Mouse (Mus musculus) myocyte (in vitro differentiated cells): ENCODE data around the gene Hist1h1t. TPM values are rescaled to one million over a fixed set of nuclear protein-coding genes. Genes with fewer than 3 reads are reported as not detected.

Experiments used
- H3K27me3 ChIP-seq: one replicate; pipeline ENCODE4 v1.6.1; 2011; ENCODE audit not compliant: control insufficient read depth, insufficient read depth, insufficient read length
- H3K36me3 ChIP-seq: one replicate; pipeline ENCODE4 v1.6.1; 2011; ENCODE audit not compliant: control insufficient read depth, insufficient read depth
- H3K4me2 ChIP-seq: one replicate; pipeline ENCODE4 v1.6.1; 2011; ENCODE audit warnings: low read depth, control low read depth
- H3K4me3 ChIP-seq: one replicate; pipeline ENCODE4 v1.5.1; 2011; ENCODE audit warnings: mild to moderate bottlenecking, control low read depth, moderate library complexity
- H3K79me2 ChIP-seq: one replicate; pipeline ENCODE4 v1.6.1; 2011; ENCODE audit not compliant: control insufficient read depth, insufficient read depth
- H3ac ChIP-seq: one replicate; pipeline ENCODE4 v1.6.1; 2011; ENCODE audit not compliant: control insufficient read depth, insufficient read length
- CEBPB ChIP-seq: IDR thresholded peaks from 2 replicates; pipeline ENCODE4 v1.6.1; 2011; ENCODE audit warnings: mild to moderate bottlenecking, moderate library complexity; ENCODE audit not compliant: poor library complexity, insufficient read depth, severe bottlenecking
- E2F4 ChIP-seq: IDR thresholded peaks from one replicate; pipeline ENCODE4 v1.6.1; 2011; ENCODE audit warnings: mild to moderate bottlenecking, control low read depth, moderate library complexity; ENCODE audit not compliant: insufficient read depth
- MAX ChIP-seq: IDR thresholded peaks from one replicate; pipeline ENCODE4 v1.6.1; 2011; ENCODE audit warnings: low read depth, mild to moderate bottlenecking, control low read depth
- MYOD1 ChIP-seq, 3 experiments: IDR thresholded peaks; one replicate each; pipeline ENCODE4 v1.6.1; 2011; ENCODE audit warnings: control low read depth in 2 of 3, low read depth in 2 of 3, mild to moderate bottlenecking in 2 of 3, moderate library complexity in 1 of 3; ENCODE audit not compliant: insufficient read length in 2 of 3, control insufficient read depth in 1 of 3
- MYOG ChIP-seq, 3 experiments: IDR thresholded peaks; one replicate each; pipeline ENCODE4 v1.6.1; 2011; ENCODE audit warnings: control low read depth in 2 of 3, low read depth in 2 of 3, mild to moderate bottlenecking in 2 of 3; ENCODE audit not compliant: insufficient read length in 2 of 3, control insufficient read depth in 1 of 3, insufficient read depth in 1 of 3
- POLR2A ChIP-seq: IDR thresholded peaks from one replicate; pipeline ENCODE4 v1.6.1; 2011; ENCODE audit warnings: low read depth, mild to moderate bottlenecking, control low read depth, moderate library complexity; ENCODE audit not compliant: insufficient read length
- POLR2AphosphoS2 ChIP-seq: IDR thresholded peaks from one replicate; pipeline ENCODE4 v1.6.1; 2011; ENCODE audit warnings: low read depth, control low read depth; ENCODE audit not compliant: insufficient read length
- REST ChIP-seq: IDR thresholded peaks from one replicate; pipeline ENCODE4 v1.6.1; 2011; ENCODE audit warnings: mild to moderate bottlenecking, control low read depth, moderate library complexity; ENCODE audit not compliant: insufficient read depth, insufficient read length
- SRF ChIP-seq: IDR thresholded peaks from one replicate; pipeline ENCODE4 v1.6.1; 2011; ENCODE audit warnings: low read depth; ENCODE audit not compliant: control insufficient read depth, insufficient read length
- TCF12 ChIP-seq: IDR thresholded peaks from one replicate; pipeline ENCODE4 v1.6.1; 2011; ENCODE audit warnings: mild to moderate bottlenecking, control low read depth; ENCODE audit not compliant: poor library complexity, insufficient read depth, severe bottlenecking
- TCF3 ChIP-seq: IDR thresholded peaks from one replicate; pipeline ENCODE4 v1.6.1; 2011; ENCODE audit warnings: low read depth, control low read depth; ENCODE audit not compliant: insufficient read length
- USF1 ChIP-seq: IDR thresholded peaks from one replicate; pipeline ENCODE4 v1.6.1; 2011; ENCODE audit warnings: low read depth, mild to moderate bottlenecking, control low read depth, moderate library complexity
- polyA plus RNA-seq: library from polyadenylated mRNA; unstranded; fragments of >200 nt; fragmentation: generic; extraction: Trizol; gene quantifications from one replicate; pipeline ENCODE4 v1.2.1, GENCODE M21; 2012; ENCODE audit warnings: missing spikeins

Hist1h1t gene
- polyA plus RNA-seq, 1 experiment: 0.05 TPM

DNA sequence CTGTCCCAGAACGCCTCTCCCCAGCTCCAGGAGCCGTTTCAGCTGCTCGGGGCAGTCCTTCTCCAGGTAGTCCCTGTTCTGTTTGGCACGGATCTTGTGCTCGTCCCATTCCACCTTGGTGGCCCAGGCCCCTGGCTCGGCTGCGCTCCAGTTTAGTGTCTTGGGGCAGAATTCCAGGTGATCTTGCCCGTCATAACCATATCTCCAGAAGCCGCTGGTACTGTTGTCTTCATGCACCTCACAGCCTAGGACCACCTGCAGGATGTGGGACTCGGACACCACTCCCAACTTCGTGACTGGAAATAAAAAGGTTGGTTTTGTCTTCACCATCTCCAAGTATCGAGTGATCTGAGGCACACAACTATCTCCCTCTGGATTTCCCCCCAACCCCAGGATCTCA is 11.2 kb downstream of the Hist1h1t start:
- no peaks in the 10 kb centered on the region for H3K36me3 ChIP-seq
- H3K79me2 ChIP-seq: no peaks in the 10 kb centered on the region
- H3K4me2 ChIP-seq: no peak overlapping the region
- no peak overlapping the region for H3K4me3 ChIP-seq
- H3K27me3 ChIP-seq: no peaks in the 10 kb centered on the region
- TF ChIP-seq E2F4: no peak
- TF ChIP-seq MYOG (IDR thresholded peaks at IDR 0.05; ENCODE audit: control insufficient read depth in 1 of 3, insufficient read depth in 1 of 3, insufficient read length in 2 of 3, low read depth in 2 of 3): no peak
- no peak for TF ChIP-seq TCF12
- TF ChIP-seq CEBPB: no peak
- TF ChIP-seq SRF: no peak
- TF ChIP-seq MAX: no peak
- TF ChIP-seq REST: no peak
- no peak for TF ChIP-seq USF1
- no peak for TF ChIP-seq TCF3
- no peak for TF ChIP-seq POLR2AphosphoS2
- TF ChIP-seq MYOD1 (IDR thresholded peaks at IDR 0.05; ENCODE audit: control insufficient read depth in 1 of 3, insufficient read length in 2 of 3, low read depth in 2 of 3): no peak
- TF ChIP-seq POLR2A: no peak
- H3ac ChIP-seq: no peak overlapping the region

DNA sequence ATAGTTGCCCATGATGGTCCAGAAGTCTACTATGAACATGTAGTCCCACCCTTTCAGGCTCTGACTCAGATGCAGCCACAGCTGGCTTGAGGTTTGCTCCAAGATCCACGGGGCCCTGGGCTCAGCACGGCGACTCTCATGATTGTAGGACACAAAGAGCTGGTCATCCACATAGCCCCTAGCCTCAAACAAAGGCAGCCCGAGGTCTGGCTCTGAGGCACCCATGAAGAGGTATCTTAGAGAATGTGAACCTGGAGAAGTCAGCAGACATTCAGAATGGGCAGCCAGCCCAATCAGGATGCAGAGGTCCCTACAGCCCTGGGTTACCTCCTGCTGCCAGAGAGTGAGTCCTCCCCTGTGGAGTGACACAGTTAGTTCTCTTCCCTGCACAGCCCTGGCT is 12.4 kb downstream of the Hist1h1t start:
- Histone ChIP-seq H3K4me2 (no peak overlapping the region), H3K36me3 (no peaks in the 10 kb centered on the region), H3K79me2 (no peaks in the 10 kb centered on the region), H3ac (no peak overlapping the region), H3K4me3 (no peak overlapping the region), H3K27me3 (no peaks in the 10 kb centered on the region)
- TF ChIP-seq REST (no peak), POLR2A (no peak), TCF3 (no peak), TCF12 (no peak), MYOD1 (IDR thresholded peaks at IDR 0.05; ENCODE audit: control insufficient read depth in 1 of 3, insufficient read length in 2 of 3, low read depth in 2 of 3) (no peak), USF1 (no peak), CEBPB (no peak), MYOG (IDR thresholded peaks at IDR 0.05; ENCODE audit: control insufficient read depth in 1 of 3, insufficient read depth in 1 of 3, insufficient read length in 2 of 3, low read depth in 2 of 3) (no peak), SRF (no peak), E2F4 (no peak), POLR2AphosphoS2 (no peak), MAX (no peak)

DNA sequence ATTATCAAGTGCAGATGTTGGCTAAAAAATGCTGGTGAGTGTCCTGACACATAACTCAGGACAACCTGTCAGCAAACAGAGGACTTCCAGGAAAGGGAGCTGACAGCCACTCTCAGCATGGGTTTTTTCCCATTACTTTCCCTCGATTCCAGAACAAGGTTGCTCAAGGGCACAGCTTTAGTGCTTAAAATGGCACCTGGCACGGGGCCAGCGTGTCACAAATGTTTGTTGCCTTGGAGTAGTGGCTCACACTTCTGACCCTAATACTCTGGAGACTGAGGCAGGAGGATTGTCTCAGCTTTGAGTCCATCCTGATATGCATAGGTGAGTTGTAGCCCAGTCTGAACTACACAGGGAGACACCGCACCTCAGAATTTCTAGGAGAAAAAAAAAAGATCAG is 13.0 kb downstream of the Hist1h1t start:
- no peaks in the 10 kb centered on the region for H3K79me2 ChIP-seq
- TF ChIP-seq MYOD1 (IDR thresholded peaks at IDR 0.05; ENCODE audit: control insufficient read depth in 1 of 3, insufficient read length in 2 of 3, low read depth in 2 of 3): no peak
- TF ChIP-seq SRF: no peak
- no peaks in the 10 kb centered on the region for H3K36me3 ChIP-seq
- no peak overlapping the region for H3K4me2 ChIP-seq
- H3ac ChIP-seq: no peak overlapping the region
- H3K27me3 ChIP-seq: no peaks in the 10 kb centered on the region
- H3K4me3 ChIP-seq: no peak overlapping the region

DNA sequence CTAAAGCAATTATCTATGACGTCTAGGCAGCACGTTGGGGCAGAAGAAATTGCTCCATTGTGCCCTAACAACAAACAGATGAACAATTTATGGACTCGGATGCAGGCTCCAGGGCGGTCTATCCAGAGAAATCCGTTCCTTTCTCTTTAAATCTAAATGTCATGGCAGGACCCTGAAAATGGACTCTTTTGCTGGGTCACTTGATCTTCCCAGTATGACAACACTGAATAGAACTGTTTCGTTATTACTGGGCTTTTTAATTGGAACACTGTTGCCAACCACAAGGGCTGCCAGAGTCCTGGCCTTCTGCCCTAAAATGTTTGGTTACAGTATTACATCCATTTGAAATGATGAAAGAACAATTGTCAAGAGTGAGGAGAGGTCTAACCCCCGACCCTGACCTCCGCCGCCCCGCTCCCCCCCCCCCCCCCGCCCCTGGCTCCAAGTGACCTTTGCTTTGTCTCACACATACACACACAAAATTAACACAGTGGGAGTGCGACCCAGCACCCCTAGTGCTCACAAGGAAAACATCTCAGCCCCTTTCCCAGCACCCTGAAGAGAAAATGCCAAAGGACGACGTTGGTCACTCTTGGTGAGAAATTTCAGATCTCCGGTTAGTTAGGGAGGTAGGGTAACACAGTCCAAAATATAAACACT is 14.2 kb downstream of the Hist1h1t start:
- no peak overlapping the region for H3ac ChIP-seq
- peak overlapping the region; percentile 99 for H3K4me2 ChIP-seq
- H3K36me3 ChIP-seq: no peaks in the 10 kb centered on the region
- peak overlapping the region; percentile 34 for H3K4me3 ChIP-seq
- no peak for TF ChIP-seq E2F4
- no peak for TF ChIP-seq POLR2A
- no peak for TF ChIP-seq USF1
- no peak for TF ChIP-seq SRF
- no peak for TF ChIP-seq REST
- TF ChIP-seq POLR2AphosphoS2: no peak
- TF ChIP-seq TCF3: no peak
- no peak for TF ChIP-seq MAX
- no peak for TF ChIP-seq TCF12
- TF ChIP-seq MYOG (IDR thresholded peaks at IDR 0.05; ENCODE audit: control insufficient read depth in 1 of 3, insufficient read depth in 1 of 3, insufficient read length in 2 of 3, low read depth in 2 of 3): no peak
- TF ChIP-seq MYOD1 (IDR thresholded peaks at IDR 0.05; ENCODE audit: control insufficient read depth in 1 of 3, insufficient read length in 2 of 3, low read depth in 2 of 3): no peak
- H3K79me2 ChIP-seq: no peaks in the 10 kb centered on the region
- no peaks in the 10 kb centered on the region for H3K27me3 ChIP-seq
